Mouse (Mus musculus) layer of hippocampus, adult 8-10 months (tissue): ENCODE results near the gene Atad1. TPM values are rescaled to one million over a fixed set of nuclear protein-coding genes. Genes with fewer than 3 reads are reported as not detected.
A peak's percentile ranks its signal among the peaks of the same experiment; 100 is the strongest.
"Not testable (repeated sequence)": the region's sequence is repeated elsewhere in the genome, so short reads cannot be mapped to it uniquely, and the experiment has no call there.

ENCODE experiments used
- DNase-seq, 2 experiments: peaks; one replicate each; pipeline ENCODE4 v3.0.0; 2022; ENCODE audit warnings: low spot score in 2 of 2
- total RNA-seq, 4 experiments: library from RNA; stranded (reverse); gene quantifications; 2 replicates each; pipeline ENCODE4 v1.2.4; 2022

The Atad1 gene
- total RNA-seq, 4 experiments from 2014 or later = 89.9 to 100 (median 92.7) TPM

DNA sequence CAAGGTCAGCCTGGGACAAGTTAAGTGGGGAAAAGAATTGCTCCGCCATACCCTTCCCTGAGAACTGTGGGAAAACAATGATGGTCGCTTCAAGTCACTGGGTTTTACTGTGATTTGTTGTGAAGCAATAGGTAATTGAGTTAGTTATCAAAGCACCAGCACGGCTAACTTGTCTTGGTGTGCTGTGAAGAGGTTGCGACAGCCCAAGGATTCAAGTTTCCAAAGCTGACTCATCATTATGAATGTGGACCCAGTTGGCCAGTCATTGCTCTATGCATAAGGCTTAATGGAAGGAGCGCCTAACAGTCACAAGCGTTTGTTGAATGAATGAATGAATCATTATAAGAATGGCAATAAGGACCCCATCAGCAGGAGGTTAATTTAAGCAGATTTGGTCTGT lies 12.8 kb upstream of the Atad1 start:
- no peak for DNase-seq

DNA sequence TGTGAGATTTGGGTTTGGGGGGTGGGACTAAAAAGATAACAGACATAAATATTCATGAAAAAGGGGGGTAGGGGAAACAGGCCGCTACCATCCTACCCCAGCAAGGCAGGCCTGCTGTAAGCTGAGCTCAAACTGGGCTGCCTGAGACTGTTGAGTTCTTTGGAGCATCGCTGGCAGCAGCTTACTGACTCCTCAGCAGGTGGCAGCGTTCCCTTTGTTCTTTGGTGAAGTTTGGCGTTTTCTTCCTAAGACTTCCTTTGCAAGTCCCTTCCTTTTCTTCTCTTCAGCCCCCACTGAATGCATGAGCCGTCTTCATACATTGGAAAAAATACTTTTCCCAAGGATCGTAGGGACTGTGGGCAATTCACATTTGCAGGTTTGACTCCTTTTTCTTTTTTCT lies 9.8 kb upstream of the Atad1 start:
- peak in 1 of 2 experiments; percentile 24 for DNase-seq

DNA sequence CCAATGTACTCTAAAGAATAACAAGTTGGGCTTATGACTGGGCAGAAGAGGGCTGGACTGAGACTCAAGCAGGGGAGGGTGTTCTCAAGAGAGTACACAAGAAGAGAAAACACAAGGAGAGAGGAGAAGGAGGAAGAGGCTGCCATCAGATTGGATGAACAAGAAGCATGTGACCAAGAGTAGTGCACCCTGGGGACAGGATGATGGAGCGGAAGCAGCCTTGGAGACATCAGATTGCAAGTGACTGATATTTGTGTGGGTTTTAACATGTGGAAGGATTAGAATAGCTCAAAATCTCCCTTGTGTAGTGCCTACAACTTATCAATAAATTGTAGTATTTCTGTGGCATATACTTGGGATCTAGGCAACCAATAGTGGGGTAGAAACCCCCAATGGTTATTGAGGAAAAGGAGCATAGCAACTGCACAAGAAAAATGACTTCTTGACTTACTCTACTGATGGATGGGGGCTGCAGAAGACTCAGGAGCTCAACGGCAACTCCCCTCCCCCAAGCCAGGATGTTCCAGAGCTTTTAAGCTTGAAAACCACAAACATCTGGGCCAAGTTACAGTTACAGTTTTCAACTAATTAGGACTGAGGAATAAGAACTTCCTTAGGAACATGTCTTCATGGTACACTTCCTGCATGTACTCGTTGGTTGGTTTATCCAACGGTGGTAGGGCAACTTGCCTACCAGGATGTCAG lies 1.2 kb upstream of the Atad1 start:
- DNase-seq = no peak

DNA sequence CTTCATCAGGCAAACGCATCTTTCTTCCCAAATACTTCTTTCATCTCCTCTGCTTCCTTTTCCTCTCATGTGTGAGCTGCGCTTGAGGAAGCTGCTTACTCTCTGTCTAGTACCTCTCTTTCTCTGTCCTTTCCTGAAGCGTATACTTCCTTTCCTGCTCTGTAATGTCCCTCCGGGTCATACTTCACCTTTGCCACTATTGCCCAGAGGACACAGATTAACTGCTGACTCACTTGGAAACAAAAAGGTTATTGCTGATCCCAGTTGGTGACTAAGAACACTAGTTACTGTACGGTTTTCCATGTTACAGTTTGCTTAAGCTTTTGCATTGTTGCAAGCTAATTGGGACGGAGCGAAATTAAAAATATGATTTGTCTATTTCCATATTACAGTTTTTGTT lies 1.7 kb downstream of the Atad1 start:
- DNase-seq = no peak

DNA sequence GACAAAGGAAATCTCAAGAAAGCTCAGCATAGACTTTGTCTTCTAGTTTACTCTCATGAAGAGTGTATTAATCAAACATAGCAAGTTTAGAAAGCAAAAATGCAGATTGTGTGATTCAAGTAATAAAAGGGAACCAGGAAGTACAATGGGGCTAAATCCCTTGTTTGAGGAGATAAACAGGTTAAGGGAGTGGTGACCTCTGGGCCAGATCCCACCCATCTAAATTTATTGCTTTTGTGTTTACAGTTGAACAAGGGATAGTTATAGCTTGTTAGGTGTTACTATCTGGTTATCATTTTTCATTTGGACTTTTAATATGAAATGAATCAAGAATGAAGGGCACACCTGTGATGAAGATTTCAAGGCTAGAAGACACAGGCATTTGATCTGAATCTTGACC lies 6.7 kb downstream of the Atad1 start:
- DNase-seq = no peak

- DNase-seq = no peak
Observed at GRCm38 (mm10) chr19:32729785-32730184, 9.8 kb downstream of the Atad1 start.

- no peak for DNase-seq
Observed at GRCm38 (mm10) chr19:32726451-32727325, 12.9 kb downstream of the Atad1 start.

DNA sequence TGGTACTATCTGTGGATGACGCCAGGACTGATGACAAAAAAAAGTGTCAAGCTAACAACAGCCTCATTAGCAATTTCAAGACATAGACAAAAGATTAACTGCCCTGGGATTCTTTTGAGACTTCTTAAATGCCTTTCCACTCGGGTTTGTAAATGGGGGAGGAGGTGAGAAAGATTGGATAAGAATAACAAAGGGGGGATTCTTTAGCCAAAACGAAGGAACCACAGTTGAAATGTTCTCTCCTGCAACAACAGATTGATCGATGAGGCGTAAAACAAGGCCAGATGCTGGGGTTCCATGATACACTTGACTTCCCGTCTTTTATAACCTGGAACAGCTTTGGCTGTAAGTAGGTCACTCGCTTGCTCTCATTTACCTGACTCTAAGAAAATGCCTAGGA lies 15.8 kb downstream of the Atad1 start:
- DNase-seq = no peak

DNA sequence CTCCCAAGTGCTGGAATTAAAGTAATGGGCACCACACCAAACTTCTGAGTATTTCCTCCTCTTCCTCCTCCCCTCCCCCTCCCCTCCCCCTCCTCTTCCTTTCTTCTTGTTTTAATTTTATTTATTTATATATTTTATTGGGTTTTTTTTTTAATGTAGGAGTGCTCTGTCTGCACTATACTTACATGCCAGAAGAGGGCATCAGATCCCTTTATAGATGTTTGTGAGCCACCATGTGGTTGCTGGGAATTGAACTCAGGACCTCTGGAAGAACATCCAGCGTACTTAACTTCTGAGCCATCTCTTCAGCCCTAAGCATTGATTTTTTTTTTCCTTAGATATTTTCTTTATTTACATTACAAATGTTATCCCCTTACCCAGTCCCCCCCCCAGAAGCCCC lies 19.3 kb downstream of the Atad1 start:
- no peak for DNase-seq

GRCm38 (mm10) chr19:32717590-32717989 lies 22.0 kb downstream of the Atad1 start:
- DNase-seq = no peak

- no peak for DNase-seq
Observed at GRCm38 (mm10) chr19:32715681-32716080, 23.9 kb downstream of the Atad1 start.

DNA sequence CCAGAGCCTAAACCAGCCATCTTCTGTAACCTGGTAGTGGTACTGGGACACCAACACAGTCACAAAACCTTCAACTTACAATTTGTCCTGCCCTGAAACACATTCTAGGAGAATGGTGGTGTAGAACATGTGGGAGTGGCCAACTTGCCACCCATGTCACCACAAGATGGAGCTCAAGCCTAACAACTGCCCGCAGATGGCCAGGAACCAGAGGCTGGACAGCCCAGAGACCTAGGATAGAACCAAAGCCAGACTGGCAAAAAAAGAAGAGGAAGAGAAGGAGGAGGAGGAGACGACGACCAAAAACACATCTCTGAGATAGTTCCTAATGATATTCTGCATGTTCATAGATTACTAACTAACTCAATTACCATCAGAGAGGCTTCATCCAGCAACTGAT lies 24.4 kb downstream of the Atad1 start:
- DNase-seq = peak; percentile 60 to 80

- no peak for DNase-seq
Observed at GRCm38 (mm10) chr19:32713471-32713870, 26.1 kb downstream of the Atad1 start.

DNA sequence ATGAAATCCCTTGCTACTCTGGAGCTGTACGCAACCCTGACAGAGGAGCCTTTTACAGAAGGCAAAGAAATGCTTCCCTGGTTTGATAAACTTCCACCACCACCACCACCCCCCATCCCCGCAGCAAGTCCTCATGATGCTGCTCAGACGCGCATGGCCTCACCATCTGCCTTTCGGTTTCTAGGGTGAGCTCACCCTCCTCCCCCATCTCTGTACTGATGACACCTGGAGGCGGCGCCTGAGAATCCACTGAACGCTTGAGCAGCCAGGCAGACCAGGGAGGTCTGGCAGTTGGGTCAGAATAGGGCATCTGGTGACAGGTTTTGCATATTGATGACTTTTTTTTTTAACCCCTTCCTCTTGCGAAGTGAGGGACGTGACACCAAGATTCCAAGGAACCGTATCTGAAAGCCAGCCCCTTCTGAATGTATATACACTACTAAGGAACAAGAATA lies 27.0 kb downstream of the Atad1 start:
- DNase-seq = peak; percentile 68 to 76

- DNase-seq = peak; percentile 84 to 90
Observed at GRCm38 (mm10) chr19:32711761-32712541, 27.6 kb downstream of the Atad1 start.

GRCm38 (mm10) chr19:32710288-32710687 lies 29.3 kb downstream of the Atad1 start:
- DNase-seq = no peak

DNA sequence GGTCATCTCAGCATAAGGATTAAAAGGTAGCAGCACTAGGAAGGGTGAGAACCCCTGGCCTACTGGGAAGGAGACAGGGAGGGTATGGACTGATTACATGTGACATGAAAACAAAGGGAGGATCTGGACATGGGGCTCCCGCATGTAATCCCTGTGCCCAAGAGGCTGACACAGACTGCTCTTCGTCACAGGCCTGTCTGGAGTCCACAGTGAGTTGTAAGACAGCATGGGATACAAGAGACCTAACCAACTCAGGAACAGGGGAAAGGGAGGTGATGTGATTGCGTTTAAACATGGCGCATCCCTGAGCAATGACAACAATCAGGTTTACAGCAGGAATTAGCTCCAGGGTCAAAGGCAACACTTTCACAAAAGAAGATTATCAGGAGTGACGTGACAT lies 30.6 kb downstream of the Atad1 start:
- DNase-seq = no peak

- no peak for DNase-seq
Observed at GRCm38 (mm10) chr19:32702191-32702590, 37.4 kb downstream of the Atad1 start.

DNA sequence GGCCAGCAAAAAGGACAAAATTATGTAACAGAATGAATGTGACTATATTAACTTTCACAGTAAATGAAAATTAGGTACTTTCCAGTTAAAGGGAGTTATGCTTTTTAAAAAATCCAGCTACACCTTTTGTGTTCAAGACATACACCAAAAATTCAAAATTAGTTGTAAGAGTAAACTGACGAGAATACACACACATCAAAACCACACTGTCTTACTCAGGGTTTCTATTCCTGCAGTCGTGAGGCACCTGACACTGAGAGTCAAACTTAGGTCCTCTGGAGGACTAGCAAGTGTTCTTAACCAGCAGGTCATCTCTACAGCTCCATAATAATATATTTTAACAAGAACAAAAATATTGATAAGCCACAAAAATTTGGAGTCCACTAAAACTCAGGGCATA lies 42.9 kb downstream of the Atad1 start:
- DNase-seq = no peak

GRCm38 (mm10) chr19:32689724-32690123 lies 49.9 kb downstream of the Atad1 start:
- no peak for DNase-seq

- not testable (repeated sequence) for DNase-seq
Observed at GRCm38 (mm10) chr19:32688227-32688626, 51.4 kb downstream of the Atad1 start.

DNA sequence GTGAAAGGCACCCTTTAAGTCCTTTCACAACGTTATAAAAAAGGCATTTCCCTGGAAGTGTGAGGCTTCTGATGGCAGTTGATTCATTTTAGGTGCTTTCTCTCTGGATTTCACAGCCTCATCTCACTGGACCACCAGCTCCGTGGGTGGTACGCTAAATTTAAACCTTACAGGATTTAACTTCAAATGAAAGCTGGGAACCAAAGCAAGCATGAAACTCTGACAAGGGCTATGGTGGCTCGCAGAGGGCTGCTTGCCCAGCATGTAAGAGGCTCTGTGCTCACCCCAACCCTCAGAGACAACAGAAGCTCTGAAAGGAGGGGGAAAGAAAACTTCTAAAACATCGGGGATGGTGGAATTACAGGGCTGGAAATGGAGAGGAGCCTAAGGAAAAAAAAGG lies 51.9 kb downstream of the Atad1 start:
- DNase-seq = no peak
